Mouse (Mus musculus): ENCODE data around the gene Nbea. TPM values are rescaled to one million over a fixed set of nuclear protein-coding genes. Genes with fewer than 3 reads are reported as not detected.
"Not testable (repeated sequence)": the region's sequence is repeated elsewhere in the genome, so short reads cannot be mapped to it uniquely, and the experiment has no call there.

Gene Nbea
- polyA plus RNA-seq, 1 experiment = 0.20 TPM

- peaks cover 67% of the 10 kb centered on the region for H3K27me3 ChIP-seq (replicated peaks)
- H3K9me3 ChIP-seq = no peaks in the 10 kb centered on the region
- H3K4me3 ChIP-seq (replicated peaks) = no peak overlapping the region
- H3K36me3 ChIP-seq (replicated peaks; ENCODE audit: low read length) = no peaks in the 10 kb centered on the region
- TF ChIP-seq GATA1 (IDR thresholded peaks at IDR 0.05; ENCODE audit: borderline replicate concordance, low read length) = no peak
- TF ChIP-seq FLI1 (IDR thresholded peaks at IDR 0.05; ENCODE audit: low read length) = no peak
- H3K4me1 ChIP-seq = peaks cover 12% of the 10 kb centered on the region; the same call in 1 of the 2 replicates
Observed at GRCm38 (mm10) chr3:55644035-55644618, 539.4 kb downstream of the Nbea start.

GRCm38 (mm10) chr3:55637660-55638059, 545.8 kb downstream of the Nbea start:
- no peak for TF ChIP-seq FLI1 (IDR thresholded peaks at IDR 0.05; ENCODE audit: low read length)
- TF ChIP-seq GATA1 (IDR thresholded peaks at IDR 0.05; ENCODE audit: borderline replicate concordance, low read length) = no peak
- Histone ChIP-seq H3K4me1 (peaks cover 6% of the 10 kb centered on the region), H3K27me3 (replicated peaks) (peaks cover 36% of the 10 kb centered on the region), H3K36me3 (replicated peaks; ENCODE audit: low read length) (no peaks in the 10 kb centered on the region), H3K4me3 (replicated peaks) (no peak overlapping the region), H3K9me3 (no peaks in the 10 kb centered on the region)

DNA sequence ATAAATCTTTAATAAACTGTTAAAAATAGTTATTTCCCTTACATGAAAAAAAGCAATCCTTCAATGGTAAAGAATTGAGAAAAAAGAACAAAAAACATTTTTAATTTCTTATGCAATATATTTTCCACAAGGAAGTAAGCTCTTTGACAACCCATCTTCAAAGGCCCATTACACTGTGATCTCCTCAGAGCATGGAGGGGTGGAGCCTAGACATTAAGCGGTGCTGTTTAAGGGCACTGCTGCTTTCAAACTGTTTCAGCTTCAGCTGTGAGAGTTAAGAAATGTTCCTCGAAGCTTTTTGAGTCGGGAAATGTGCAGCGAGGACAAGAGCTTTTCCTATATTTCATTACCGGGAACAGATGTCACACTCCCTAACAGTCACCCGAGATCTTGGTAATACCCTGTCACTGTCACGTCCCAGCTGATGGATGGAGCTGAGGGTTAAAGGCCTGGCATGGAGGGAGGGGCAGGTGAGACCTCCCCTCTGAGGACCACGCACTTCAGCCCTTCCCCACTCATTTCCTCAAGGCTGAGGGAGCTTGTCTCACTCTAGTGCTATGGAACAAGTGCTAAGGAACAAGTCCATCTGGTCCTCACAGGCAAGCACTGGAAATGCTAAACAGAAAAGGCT, 547.8 kb downstream of the Nbea start:
- no peak overlapping the region for H3K4me3 ChIP-seq (replicated peaks)
- no peaks in the 10 kb centered on the region for H3K36me3 ChIP-seq (replicated peaks; ENCODE audit: low read length)
- H3K27me3 ChIP-seq (replicated peaks) = peaks cover 37% of the 10 kb centered on the region
- H3K4me1 ChIP-seq = peaks cover 6% of the 10 kb centered on the region
- H3K9me3 ChIP-seq = no peaks in the 10 kb centered on the region
- TF ChIP-seq FLI1 (IDR thresholded peaks at IDR 0.05; ENCODE audit: low read length) (no peak), GATA1 (IDR thresholded peaks at IDR 0.05; ENCODE audit: borderline replicate concordance, low read length) (no peak)

- Histone ChIP-seq H3K36me3 (replicated peaks; ENCODE audit: low read length) (peaks cover 6% of the 10 kb centered on the region), H3K9me3 (0 out of 2 replicates have a peak, but pooled peaks cover 6% of the 10 kb centered on the region), H3K27me3 (replicated peaks) (peaks cover 18% of the 10 kb centered on the region), H3K4me1 (peaks cover 11% of the 10 kb centered on the region), H3K4me3 (replicated peaks) (no peak overlapping the region)
- TF ChIP-seq GATA1 (IDR thresholded peaks at IDR 0.05; ENCODE audit: borderline replicate concordance, low read length) = no peak
- TF ChIP-seq FLI1 (IDR thresholded peaks at IDR 0.05; ENCODE audit: low read length) = no peak
Observed at GRCm38 (mm10) chr3:55627054-55627453, 556.4 kb downstream of the Nbea start.

- not testable (repeated sequence) for H3K36me3 ChIP-seq (replicated peaks; ENCODE audit: low read length); H3K9me3 ChIP-seq; H3K4me3 ChIP-seq (replicated peaks); H3K4me1 ChIP-seq
- peaks cover 23% of the 10 kb centered on the region for H3K27me3 ChIP-seq (replicated peaks)
Observed at GRCm38 (mm10) chr3:55621958-55622357, 561.5 kb downstream of the Nbea start.

DNA sequence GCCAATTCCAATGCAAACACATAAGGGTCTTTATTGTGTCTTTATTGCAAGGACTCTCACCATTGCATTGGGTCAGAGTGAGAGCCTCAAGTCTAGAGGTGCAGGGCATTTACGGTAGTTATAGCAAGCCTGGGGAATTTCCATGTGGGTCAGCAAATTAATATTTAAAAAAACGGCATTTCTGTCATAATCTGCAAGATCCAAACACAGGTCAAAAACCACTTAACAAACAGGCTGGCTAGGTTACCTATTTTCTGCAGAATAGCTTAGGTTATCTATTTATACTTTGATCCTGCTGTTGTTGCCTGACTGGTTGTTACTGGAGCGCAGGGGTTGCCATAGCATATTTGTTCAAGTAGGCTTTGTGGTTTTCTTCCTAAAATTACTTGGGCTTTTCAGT, 565.1 kb downstream of the Nbea start:
- Histone ChIP-seq H3K4me3 (replicated peaks) (no peak overlapping the region), H3K4me1 (no peaks in the 10 kb centered on the region), H3K36me3 (replicated peaks; ENCODE audit: low read length) (no peaks in the 10 kb centered on the region), H3K9me3 (peaks cover 9% of the 10 kb centered on the region; the same call in 1 of the 2 replicates), H3K27me3 (replicated peaks) (peaks cover 33% of the 10 kb centered on the region)
- TF ChIP-seq FLI1 (IDR thresholded peaks at IDR 0.05; ENCODE audit: low read length) = no peak
- no peak for TF ChIP-seq GATA1 (IDR thresholded peaks at IDR 0.05; ENCODE audit: borderline replicate concordance, low read length)

GRCm38 (mm10) chr3:55612459-55613115, 570.9 kb downstream of the Nbea start:
- Histone ChIP-seq H3K4me3 (replicated peaks) (no peak overlapping the region), H3K4me1 (peaks cover 9% of the 10 kb centered on the region; the same call in 1 of the 2 replicates), H3K36me3 (replicated peaks; ENCODE audit: low read length) (no peaks in the 10 kb centered on the region), H3K27me3 (replicated peaks) (peaks cover 34% of the 10 kb centered on the region), H3K9me3 (0 out of 2 replicates have a peak, but pooled peaks cover 3% of the 10 kb centered on the region)
- TF ChIP-seq FLI1 (IDR thresholded peaks at IDR 0.05; ENCODE audit: low read length) = no peak
- no peak for TF ChIP-seq GATA1 (IDR thresholded peaks at IDR 0.05; ENCODE audit: borderline replicate concordance, low read length)

GRCm38 (mm10) chr3:55612023-55612422, 571.5 kb downstream of the Nbea start:
- peaks cover 31% of the 10 kb centered on the region for H3K27me3 ChIP-seq (replicated peaks)
- TF ChIP-seq GATA1 (IDR thresholded peaks at IDR 0.05; ENCODE audit: borderline replicate concordance, low read length) (no peak), FLI1 (IDR thresholded peaks at IDR 0.05; ENCODE audit: low read length) (no peak)
- H3K36me3 ChIP-seq (replicated peaks; ENCODE audit: low read length) = no peaks in the 10 kb centered on the region
- 0 out of 2 replicates have a peak, but pooled peaks cover 3% of the 10 kb centered on the region for H3K9me3 ChIP-seq
- peaks cover 9% of the 10 kb centered on the region; the same call in 1 of the 2 replicates for H3K4me1 ChIP-seq
- H3K4me3 ChIP-seq (replicated peaks) = no peak overlapping the region

- no peak overlapping the region for H3K4me3 ChIP-seq (replicated peaks)
- H3K9me3 ChIP-seq = 0 out of 2 replicates have a peak, but pooled peaks cover 3% of the 10 kb centered on the region
- peaks cover 9% of the 10 kb centered on the region; the same call in 1 of the 2 replicates for H3K4me1 ChIP-seq
- no peak for TF ChIP-seq GATA1 (IDR thresholded peaks at IDR 0.05; ENCODE audit: borderline replicate concordance, low read length)
- TF ChIP-seq FLI1 (IDR thresholded peaks at IDR 0.05; ENCODE audit: low read length) = no peak
- peaks cover 27% of the 10 kb centered on the region for H3K27me3 ChIP-seq (replicated peaks)
- H3K36me3 ChIP-seq (replicated peaks; ENCODE audit: low read length) = no peaks in the 10 kb centered on the region
Observed at GRCm38 (mm10) chr3:55610191-55610590, 573.3 kb downstream of the Nbea start.

DNA sequence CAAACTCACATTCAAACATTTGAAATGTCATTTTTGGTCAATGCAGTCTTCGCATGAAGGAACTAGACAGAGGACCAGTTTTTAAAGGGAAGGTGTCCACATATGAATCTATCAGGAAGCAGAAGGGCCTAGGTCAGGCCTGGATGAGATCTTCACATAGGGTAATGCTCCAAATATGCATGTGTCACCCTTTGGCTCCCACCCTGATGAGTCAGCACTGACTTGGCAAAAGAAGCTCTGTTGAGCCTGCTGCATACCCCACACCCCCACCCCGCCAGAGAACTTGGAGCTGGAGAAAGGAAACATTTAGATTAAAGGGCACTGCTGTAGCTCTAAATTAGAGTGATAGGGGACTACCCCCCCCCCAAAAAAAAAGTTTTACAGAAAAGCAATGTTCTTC, 583.2 kb downstream of the Nbea start:
- Histone ChIP-seq H3K36me3 (replicated peaks; ENCODE audit: low read length) (no peaks in the 10 kb centered on the region), H3K4me1 (peaks cover 20% of the 10 kb centered on the region), H3K27me3 (replicated peaks) (peaks cover 27% of the 10 kb centered on the region), H3K4me3 (replicated peaks) (no peak overlapping the region), H3K9me3 (no peaks in the 10 kb centered on the region; the same call in 1 of the 2 replicates)
- TF ChIP-seq GATA1 (IDR thresholded peaks at IDR 0.05; ENCODE audit: borderline replicate concordance, low read length) = no peak
- TF ChIP-seq FLI1 (IDR thresholded peaks at IDR 0.05; ENCODE audit: low read length) = no peak

Data from megakaryocyte, embryonic 14.5 days (primary cell).